Mouse (Mus musculus): Measurements from ENCODE around the gene Neto2. TPM values are rescaled to one million over a fixed set of nuclear protein-coding genes. Genes with fewer than 3 reads are reported as not detected.

Gene Neto2
- polyA plus RNA-seq, 1 experiment from 2014 or later, result 17.9 TPM

DNA sequence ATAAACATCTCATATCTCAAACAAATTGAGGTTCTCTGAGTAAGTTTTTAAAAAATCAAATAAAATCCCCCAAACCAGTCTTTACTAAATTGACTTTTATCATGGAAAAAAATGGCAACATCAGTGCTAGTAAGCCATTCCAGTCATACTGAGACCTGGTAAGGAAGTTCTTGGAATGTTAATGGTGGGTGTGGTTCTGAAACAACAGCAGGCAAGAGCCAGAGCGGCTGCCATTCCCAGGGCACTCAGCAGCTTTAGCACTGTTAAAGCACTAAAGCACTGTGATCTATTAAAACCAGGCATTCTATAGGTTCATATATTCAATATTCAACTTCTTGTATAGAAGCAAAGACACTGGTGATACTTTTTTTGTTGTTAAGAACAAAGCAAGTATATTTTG lies 110.5 kb downstream of the Neto2 start:
- TF ChIP-seq CTCF (IDR thresholded peaks at IDR 0.05), result no peak
- in situ Hi-C loops (cut with MboI; ENCODE audit: low pct_unique_long_range_greater_than_20kb), result no loop called here
- ChIA-PET CTCF (interaction anchor here (1.5 to 2.8 kb wide), 2 partner anchors 12 to 33 kb away, joined by 3 to 7 read pairs; no protein-coding TSS in a partner anchor), POLR2A (no interaction called here)
- DNase-seq (ENCODE audit: low read depth, low spot score) (no peak), ATAC-seq (no peak)
- no peaks in the 10 kb centered on the region for H3K27me3 ChIP-seq

DNA sequence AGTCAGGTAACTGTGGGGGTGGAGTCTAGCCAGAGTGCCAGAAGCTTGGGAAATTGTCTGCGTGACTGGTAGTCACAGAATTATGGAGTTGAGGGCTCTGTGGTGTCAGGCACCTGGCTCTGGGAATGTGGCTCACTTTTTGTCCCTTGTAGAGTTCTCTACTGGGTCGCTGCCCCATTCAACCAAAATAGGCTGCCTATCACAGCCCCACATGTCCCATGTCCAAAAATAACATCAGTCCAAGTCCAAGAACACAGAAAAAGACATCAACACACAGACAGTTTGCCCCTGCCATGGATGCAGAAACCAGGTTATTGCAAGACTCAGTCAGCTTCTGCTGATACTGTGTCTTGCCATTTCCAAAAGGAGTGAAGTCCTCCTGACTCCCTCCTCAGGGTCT lies 112.1 kb downstream of the Neto2 start:
- ATAC-seq (no peak), DNase-seq (ENCODE audit: low read depth, low spot score) (no peak)
- in situ Hi-C loops (cut with MboI; ENCODE audit: low pct_unique_long_range_greater_than_20kb), result no loop called here
- POLR2A ChIA-PET, result no interaction called here
- no peaks in the 10 kb centered on the region for H3K27me3 ChIP-seq
- no peak for TF ChIP-seq CTCF (IDR thresholded peaks at IDR 0.05)
- CTCF ChIA-PET, result no interaction called here

Other genes with a start within 250 kb of the Neto2 start
- 46.3 TPM for gene Gpt2, start 208.3 kb downstream of the Neto2 start, polyA plus RNA-seq (2021)
- 248 TPM for gene Dnaja2, start 145.6 kb downstream of the Neto2 start, polyA plus RNA-seq (2021)
- 111 TPM for gene Itfg1, start 140.0 kb upstream of the Neto2 start, polyA plus RNA-seq (2021)
- gene Phkb, start 140.0 kb upstream of the Neto2 start, polyA plus RNA-seq (2021), result 32.5 TPM